Mouse (Mus musculus): ENCODE data around the gene Hspbp1. TPM values are rescaled to one million over a fixed set of nuclear protein-coding genes. Genes with fewer than 3 reads are reported as not detected.

The Hspbp1 gene
- total RNA-seq, 4 experiments from 2014 or later, result 23.4 to 28.8 (median 24.4) TPM

DNA sequence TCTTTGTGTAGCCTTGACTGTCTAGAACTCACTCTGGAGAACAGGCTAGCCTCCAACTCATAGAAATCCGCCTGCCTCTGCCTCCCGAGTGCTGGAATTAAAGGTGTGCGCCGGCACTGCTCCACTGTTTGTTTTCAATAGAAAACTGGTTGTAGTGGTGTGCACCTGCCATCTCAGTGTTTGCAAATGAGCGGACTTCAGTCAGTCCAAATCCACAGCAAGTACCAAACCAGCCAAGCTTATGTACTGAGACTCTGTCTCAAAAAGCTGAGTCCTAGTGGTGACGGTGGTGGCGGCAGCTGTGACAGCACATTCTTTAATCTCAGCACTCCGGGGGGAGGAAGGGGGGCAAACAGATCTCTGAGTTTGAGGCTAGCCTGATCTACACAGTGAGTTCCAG lies 16.4 kb downstream of the Hspbp1 start:
- no peak for DNase-seq (ENCODE audit: low spot score in 2 of 2)

GRCm38 (mm10) chr7:4666871-4667270 lies 18.0 kb downstream of the Hspbp1 start:
- no peak for DNase-seq (ENCODE audit: low spot score in 2 of 2)

DNA sequence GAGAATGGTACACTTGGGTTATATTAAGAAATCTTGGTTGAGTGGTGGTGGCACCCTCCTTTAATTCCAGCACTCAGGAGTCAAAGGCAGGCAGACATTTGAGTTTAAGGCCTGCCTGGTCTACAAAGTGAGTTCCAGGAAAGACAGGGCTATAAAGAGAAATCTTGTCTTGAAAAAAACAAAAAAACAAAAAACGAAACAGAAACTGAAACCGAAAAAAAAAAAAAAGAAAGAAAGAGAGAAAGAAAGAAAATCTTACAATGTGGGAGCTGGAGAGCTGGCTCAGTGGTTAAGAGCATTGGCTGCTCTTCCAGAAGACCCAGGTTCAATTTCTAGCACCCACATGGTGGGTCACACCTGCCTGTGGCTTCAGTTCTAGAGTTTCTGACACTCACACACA lies 21.1 kb downstream of the Hspbp1 start:
- DNase-seq (ENCODE audit: low spot score in 2 of 2), result no peak

- DNase-seq (ENCODE audit: low spot score in 2 of 2), result no peak
Observed at GRCm38 (mm10) chr7:4663179-4663578, 21.7 kb downstream of the Hspbp1 start.

DNA sequence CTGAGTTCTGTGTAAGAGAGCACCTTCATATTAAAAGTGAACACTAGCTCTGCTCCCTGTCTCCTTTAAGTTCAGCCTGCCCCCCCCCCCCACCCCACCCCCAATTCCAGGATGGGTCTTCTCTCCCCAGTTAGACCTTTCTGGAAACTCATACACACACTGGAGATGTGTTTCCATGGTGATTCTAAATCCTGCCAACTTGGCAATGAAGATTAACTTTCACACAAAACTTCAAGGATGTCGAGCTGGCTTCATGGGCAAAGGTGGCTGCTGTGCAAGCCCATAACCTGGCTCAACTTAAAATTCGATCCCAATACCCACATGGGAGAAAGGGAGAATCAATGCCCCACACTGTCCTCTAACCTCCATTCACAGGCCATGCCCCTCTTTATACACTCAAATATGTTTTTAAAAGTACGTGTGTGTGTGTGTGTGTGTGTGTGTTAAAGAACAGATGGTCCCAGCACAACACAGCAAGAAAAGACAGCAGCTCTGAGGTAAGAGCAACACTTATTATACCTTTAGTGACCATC lies 24.9 kb downstream of the Hspbp1 start:
- DNase-seq (ENCODE audit: low spot score in 2 of 2), result no peak

DNA sequence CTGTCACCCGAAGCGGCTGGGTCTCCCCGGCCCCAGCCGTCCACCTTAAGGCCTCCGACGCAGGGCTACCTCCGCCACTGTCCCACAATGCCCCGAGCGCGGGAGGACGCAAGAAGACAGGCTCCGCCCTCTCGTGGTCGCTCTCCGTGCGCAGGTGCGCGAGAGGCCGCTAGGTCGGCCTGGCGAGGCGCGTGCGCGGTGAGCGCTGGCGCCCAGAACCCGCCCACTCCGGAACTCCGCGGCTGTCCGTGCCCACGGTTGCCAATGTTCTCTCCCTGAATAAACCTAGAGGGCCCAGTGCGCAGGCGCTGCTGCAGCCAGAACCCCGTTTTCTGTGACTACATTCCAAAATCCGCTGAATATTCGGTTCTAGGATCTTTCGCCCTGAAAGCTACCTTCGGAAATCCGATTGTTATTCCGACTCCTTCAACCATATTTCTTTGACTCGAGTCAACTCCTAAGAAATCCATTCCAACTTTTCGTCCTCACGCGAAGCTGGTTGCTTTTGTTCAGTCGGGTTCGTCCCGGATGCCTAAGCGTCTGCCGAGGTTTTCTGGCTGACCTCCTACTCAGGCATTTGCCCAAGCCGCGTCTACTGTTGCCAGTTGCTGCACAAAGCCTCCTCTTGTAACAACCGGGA lies 25.8 kb downstream of the Hspbp1 start, which contains the start of gene Ppp6r1:
TSS of gene Ppp6r1 (minus strand) at position 108 of the 640 bp plus-strand sequence.
- peak; percentile 93 to 98 for DNase-seq (ENCODE audit: low spot score in 2 of 2)

DNA sequence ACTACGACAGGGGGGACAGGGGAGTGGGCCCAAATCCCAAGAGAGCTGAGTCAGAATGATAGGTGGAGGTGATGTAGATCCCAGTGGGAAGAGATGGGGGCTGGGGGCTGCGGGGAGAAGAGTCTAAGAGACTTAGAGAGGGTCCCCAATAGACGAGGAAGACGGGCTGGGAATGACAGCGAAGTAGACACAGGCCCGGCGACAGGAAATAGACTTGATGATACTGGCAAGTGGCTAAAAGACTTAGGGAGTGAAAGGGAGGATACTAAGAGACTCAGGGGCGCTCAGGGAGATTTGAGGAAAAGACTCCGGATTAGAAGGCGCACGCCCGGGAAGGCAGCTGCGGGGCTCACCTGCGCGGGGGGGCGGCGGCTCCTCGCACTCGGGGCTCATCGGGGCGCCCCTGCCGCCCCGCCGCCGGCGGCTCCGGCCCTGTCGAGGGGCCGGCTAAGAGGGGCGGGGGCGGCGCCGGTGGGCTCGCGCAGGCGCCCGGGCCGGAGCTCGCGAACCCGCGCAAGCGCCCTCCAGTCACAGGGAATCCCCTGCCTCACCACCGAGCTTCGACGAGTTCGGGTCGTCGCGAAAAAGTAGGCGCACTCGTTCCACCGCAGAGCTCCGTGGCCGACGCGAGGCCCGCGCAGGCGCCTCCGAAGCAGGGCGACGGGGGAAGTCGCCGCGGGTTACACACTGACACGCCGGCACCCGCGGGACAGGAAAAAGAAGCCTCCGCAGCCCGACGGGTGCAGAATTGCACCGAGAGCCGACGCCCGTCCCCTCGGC lies 26.6 kb downstream of the Hspbp1 start:
- no peak for DNase-seq (ENCODE audit: low spot score in 2 of 2)

DNA sequence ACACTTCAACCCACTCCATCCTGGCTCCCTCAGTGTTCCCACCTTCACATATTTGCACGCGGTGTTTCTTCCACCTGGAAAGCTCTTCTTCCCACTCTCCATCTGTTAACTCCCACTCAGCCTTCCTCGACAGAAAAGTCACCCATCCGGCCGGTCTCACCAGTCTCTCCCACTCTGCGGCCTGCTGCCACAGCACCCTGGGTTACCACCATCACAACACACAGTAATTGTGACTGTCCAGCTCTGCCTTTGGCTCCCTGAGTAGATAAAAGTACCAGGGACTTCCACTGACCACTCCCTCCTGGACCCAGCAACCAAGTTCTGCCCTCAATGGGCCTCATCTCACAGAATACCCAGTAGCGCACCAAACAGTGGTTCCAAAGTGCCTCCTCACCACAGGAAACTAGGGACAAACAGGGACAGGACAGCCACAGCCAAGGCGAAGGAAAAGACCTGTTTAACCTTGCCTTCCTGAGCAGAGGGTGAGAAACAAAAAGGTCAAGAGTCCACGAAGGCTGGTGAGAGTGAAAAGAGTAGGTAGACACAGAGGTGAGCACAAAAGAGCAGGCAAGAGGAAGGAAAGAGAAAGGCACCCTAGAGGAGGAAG lies 27.2 kb downstream of the Hspbp1 start:
- DNase-seq (ENCODE audit: low spot score in 2 of 2), result no peak

DNA sequence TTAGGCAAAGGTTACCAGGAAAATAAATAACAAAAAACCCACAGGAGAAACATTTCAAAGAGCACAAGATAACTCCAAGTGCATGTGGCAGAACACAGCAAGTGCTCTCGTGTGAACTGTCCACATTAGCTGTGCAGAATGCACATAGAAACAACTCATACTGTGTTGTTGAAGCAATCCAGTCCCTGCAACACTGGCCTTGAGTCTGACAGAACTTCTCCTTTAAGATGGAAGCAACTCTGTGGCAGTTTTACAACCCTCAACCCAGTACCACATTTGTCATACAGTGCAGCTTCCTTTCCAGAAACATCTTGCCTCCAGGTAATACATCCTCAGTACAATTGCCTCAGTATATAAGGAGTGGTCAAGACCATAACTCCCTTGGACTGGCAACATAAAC lies 28.1 kb downstream of the Hspbp1 start:
- DNase-seq (ENCODE audit: low spot score in 2 of 2), result no peak

DNA sequence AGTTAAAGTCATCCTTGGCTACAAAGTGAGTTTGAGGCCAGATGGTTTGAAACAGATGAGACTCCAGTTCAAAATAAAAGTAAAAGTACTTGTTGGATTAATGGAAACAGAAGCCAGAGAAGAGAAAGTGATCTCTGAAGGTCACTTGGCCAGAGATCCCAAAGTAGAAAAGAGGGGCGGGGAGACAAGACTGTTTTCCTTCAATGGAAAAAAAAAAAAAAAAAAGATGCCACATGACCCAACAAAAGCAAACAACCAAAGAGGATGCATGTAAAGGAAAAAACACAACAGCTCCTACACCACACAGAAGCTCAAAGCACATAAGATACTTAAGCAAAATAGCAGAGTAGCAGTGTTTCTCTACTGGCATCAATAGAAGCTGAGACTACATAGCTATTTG lies 29.0 kb downstream of the Hspbp1 start:
- no peak for DNase-seq (ENCODE audit: low spot score in 2 of 2)

DNA sequence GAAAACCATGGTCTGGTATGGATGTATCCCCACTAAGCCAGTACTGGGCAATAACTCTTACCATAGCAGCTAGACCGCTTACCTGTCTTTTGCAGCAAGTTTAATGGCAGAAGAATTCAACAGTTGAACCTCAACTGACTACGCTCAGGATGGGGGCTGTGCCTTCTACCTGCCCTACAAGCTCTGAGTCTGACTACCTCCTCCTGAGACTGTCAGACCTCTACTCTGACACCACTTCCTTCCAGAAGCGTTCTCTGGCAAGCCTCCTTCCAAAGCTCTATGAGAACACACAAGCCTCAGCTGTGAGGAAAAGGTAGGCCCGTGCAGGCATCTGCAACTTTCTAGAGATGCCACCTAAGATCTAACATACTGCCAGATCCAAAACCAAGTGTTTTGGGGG lies 29.5 kb downstream of the Hspbp1 start:
- no peak for DNase-seq (ENCODE audit: low spot score in 2 of 2)

- no peak for DNase-seq (ENCODE audit: low spot score in 2 of 2)
Observed at GRCm38 (mm10) chr7:4654221-4654620, 30.6 kb downstream of the Hspbp1 start.

GRCm38 (mm10) chr7:4653780-4654179 lies 31.1 kb downstream of the Hspbp1 start:
- DNase-seq (ENCODE audit: low spot score in 2 of 2), result no peak

- DNase-seq (ENCODE audit: low spot score in 2 of 2), result no peak
Observed at GRCm38 (mm10) chr7:4653351-4653750, 31.5 kb downstream of the Hspbp1 start.

GRCm38 (mm10) chr7:4652726-4653125 lies 32.1 kb downstream of the Hspbp1 start:
- DNase-seq (ENCODE audit: low spot score in 2 of 2), result no peak

DNA sequence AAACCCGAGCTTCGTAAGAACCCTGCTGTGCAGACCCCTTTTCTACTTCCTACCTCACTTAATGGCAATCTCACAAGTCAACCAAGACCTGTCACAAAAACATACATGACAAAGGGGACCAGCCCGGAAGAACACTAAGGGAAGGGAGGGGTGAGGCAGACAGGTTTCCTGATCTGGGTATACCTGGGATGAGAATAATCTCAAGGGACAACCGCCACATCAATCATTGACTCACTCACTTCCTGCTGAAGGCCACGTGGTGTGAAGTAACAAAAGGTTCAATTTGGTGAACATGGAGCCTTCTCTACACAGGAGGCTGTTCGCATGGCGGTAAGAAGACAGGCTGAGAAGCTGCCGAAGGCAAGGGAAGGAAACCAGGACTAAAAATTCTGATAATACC lies 33.3 kb downstream of the Hspbp1 start:
- DNase-seq (ENCODE audit: low spot score in 2 of 2), result no peak

DNA sequence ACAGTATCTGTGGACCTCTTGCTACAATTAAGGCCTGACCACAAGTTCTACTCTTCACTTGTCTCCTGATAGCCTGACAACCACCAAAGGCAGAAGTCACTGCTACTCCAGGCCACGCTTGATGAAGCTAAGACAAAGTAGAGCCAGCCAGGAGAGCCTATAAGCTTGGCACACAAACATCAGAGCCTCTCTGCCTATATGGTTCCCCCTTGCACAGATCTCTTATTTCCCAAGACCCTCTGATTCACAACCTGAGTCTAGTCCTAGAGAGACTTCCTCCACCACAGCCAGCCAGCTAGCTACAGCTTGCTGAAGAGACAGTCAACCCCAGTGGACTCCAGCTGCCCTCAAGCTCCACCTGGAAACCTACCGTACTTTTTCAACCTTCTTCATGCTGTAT lies 36.9 kb downstream of the Hspbp1 start:
- DNase-seq (ENCODE audit: low spot score in 2 of 2), result no peak

DNA sequence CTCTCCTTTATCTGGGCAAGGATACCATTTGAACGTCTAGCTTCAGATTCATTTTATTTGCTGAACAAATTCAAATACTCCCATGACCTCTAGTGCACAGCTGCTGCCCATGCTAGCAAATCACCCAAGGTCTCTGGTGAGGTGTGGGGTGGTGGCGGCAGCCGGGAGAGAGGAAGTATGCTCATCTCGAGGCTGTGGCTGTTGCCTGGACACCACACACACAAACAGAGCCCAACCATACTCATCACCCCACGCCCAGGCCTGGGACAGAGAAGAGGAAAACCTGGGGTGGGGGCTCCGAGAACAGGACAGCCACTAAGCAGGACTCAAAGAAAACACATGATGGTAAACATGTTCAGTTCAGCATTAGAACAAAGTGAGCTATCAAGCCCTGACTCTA lies 37.6 kb downstream of the Hspbp1 start:
- no peak for DNase-seq (ENCODE audit: low spot score in 2 of 2)

- DNase-seq (ENCODE audit: low spot score in 2 of 2), result no peak
Observed at GRCm38 (mm10) chr7:4646806-4647205, 38.1 kb downstream of the Hspbp1 start.

GRCm38 (mm10) chr7:4643225-4643624 lies 41.6 kb downstream of the Hspbp1 start:
- DNase-seq (ENCODE audit: low spot score in 2 of 2), result no peak

GRCm38 (mm10) chr7:4641956-4642355 lies 42.9 kb downstream of the Hspbp1 start:
- no peak for DNase-seq (ENCODE audit: low spot score in 2 of 2)

DNA sequence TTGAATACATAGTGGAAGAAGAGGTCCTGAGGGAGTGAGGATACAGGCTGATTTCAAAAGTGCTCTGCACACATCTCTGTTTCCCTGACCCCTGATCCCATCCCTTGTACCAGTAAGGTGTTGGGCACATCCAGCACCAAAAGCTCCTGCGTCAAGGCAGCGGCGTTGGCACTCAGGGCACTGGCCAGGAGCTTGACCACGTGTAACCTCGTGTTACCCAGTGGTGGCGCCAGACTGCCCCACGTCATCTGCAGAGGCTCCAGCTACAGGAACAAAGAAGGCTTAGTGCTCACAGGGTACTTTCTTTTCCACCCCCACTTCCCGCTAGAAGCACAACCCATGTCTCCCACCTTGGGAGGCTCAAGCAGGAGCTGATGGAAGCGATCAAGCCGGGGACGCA lies 43.7 kb downstream of the Hspbp1 start:
- no peak for DNase-seq (ENCODE audit: low spot score in 2 of 2)
